Mouse (Mus musculus): Measurements from ENCODE around the gene Cbx5. TPM values are rescaled to one million over a fixed set of nuclear protein-coding genes. Genes with fewer than 3 reads are reported as not detected.

Gene Cbx5
- polyA plus RNA-seq, 2 experiments = 32.4 to 54.4 TPM

DNA sequence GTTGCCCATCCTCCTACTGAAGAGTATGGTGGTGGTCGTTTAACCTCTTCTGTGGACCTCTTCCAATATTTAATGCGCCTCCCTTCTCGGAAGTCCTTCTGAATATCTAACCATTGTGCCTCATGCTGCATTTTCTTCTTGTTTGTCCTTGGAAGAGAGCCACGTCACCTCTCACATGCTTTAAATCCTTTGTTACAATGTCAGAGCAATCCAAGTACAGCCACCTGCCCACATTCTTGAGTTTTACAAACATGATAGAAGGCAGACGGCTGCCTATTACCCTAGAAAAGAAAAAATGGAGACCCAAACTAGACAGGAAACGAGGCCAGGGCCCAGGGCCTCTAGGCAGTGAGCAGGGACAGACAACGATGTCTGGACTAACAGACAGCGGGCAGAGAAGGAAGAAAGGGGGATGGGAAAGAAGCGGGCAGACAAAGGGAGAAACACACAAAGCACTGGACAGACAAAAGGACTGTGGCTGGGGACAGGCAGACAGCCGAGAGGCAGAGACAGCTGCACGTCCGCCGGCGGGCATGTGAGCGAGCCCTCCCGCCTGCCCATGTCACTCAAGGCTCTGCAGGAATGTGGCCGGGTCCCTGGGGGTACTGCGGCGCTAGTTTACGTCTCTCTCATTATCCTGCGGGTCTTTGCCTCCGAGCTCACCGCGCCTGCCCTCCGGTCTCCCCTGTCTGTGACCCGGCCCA, 69.9 kb downstream of the Cbx5 start:
- no peak overlapping the region for H3K9ac ChIP-seq (replicated peaks)
- H3K4me3 ChIP-seq (ENCODE audit: insufficient read depth in 1 of 2, low read depth in 2 of 2, low read length in 2 of 2) = no peak overlapping the region; a peak in 1 of 4 replicates
- peaks cover 81% of the 10 kb centered on the region for H3K27me3 ChIP-seq (ENCODE audit: control insufficient read depth, insufficient read depth, low read length)
- H3K36me3 ChIP-seq (replicated peaks; ENCODE audit: control insufficient read depth, insufficient read depth, low read depth) = no peaks in the 10 kb centered on the region
- no peak for TF ChIP-seq CTCF (IDR thresholded peaks at IDR 0.05; ENCODE audit: low read depth)
- no peak for TF ChIP-seq EP300 (IDR thresholded peaks at IDR 0.05; ENCODE audit: low read depth)
- peak overlapping the region; percentile 66; the same call in 1 of the 2 replicates for H3K4me2 ChIP-seq (ENCODE audit: low read depth)
- DNase-seq (ENCODE audit: low read depth in 3 of 3, low spot score in 3 of 3) (no peak), ATAC-seq (ENCODE audit: insufficient read depth) (no peak)
- whole genome bisulfite sequencing (ENCODE audit: insufficient replicate concordance) = 3% methylated on average over 26 of the region's 26 CpGs
- no peak overlapping the region for H3K27ac ChIP-seq
- H3K4me1 ChIP-seq (replicated peaks; ENCODE audit: control insufficient read depth in 2 of 2, insufficient read depth in 2 of 2, low read length in 1 of 2) = peaks cover 0 to 5% of the 10 kb centered on the region in 2 experiments; a peak in 2 of 4 replicates
- no peaks in the 10 kb centered on the region for H3K9me3 ChIP-seq (ENCODE audit: control insufficient read depth, low read length)

DNA sequence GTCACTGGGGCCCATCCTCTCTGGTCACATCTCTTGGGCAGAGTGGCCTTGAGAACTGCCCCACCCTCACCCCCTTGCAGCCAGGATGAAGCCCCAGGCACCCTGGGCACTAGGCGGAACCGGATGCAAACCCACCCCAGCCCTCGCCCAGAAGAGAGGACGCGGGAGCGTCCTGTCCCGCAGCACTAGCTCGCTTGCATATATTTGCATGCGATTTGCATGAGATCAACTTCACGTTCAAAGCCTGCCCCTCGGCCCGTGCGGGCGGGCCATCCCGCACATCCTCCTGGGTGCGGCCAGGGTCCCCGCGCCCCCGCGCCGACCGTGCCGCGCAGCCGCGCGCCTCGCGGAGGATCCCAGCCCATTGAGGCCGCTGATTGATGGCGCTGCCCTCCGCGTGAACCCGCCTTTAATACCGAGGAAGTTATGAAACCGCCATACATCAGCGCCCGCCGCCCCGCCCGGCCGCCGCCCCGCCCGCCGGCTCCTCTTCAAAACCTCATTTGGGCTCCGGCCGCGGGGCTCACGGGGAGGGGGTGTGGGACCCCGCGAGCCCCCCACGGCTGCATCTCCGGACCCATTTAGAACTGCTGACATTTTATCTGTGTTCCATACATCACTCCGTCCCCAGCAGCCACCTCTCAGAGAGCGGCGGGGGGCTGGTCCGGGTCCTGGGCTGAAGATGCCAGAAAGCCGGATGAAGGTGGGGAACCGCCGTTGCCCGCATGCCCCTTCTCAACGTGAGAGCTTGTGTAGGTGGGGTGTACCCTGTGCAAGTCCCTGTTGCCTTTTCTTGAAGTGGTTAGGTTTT, 70.6 kb downstream of the Cbx5 start:
- no peak overlapping the region for H3K27ac ChIP-seq
- H3K4me3 ChIP-seq (ENCODE audit: insufficient read depth in 1 of 2, low read depth in 2 of 2, low read length in 2 of 2) = peak overlapping the region; percentile 31 to 49
- no peak for DNase-seq (ENCODE audit: low read depth in 3 of 3, low spot score in 3 of 3)
- peaks cover 74% of the 10 kb centered on the region for H3K27me3 ChIP-seq (ENCODE audit: control insufficient read depth, insufficient read depth, low read length)
- H3K4me1 ChIP-seq (replicated peaks; ENCODE audit: control insufficient read depth in 2 of 2, insufficient read depth in 2 of 2, low read length in 1 of 2) = peaks cover 0 to 9% of the 10 kb centered on the region in 2 experiments; a peak in 2 of 4 replicates
- ATAC-seq (ENCODE audit: insufficient read depth) = no peak
- no peaks in the 10 kb centered on the region for H3K9me3 ChIP-seq (ENCODE audit: control insufficient read depth, low read length)
- TF ChIP-seq EP300 (IDR thresholded peaks at IDR 0.05; ENCODE audit: low read depth) (no peak), CTCF (IDR thresholded peaks at IDR 0.05; ENCODE audit: low read depth) (no peak)
- 1% methylated on average over 63 of the region's 63 CpGs for WGBS (ENCODE audit: insufficient replicate concordance)
- peak overlapping the region; percentile 66 for H3K4me2 ChIP-seq (ENCODE audit: low read depth)
- H3K9ac ChIP-seq (replicated peaks) = no peak overlapping the region
- H3K36me3 ChIP-seq (replicated peaks; ENCODE audit: control insufficient read depth, insufficient read depth, low read depth) = no peaks in the 10 kb centered on the region

DNA sequence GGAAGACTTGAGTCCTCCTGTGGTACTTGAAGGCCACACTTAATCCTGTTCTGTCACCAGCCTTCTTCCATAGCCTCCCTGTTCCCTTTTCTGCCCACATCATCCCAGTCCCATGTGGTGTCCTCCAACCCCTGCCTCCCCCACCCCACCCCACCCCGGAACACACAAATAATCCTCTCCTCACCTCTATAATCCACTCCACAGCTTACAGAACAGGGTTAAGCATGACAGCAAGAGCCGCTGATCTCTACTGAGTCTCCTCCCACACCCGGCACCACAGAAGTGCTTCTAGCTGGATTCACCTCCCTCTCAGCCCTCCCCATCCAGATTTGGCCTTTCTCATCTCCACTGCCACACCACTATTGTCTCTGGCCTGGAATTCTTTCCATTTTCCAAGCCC, 71.8 kb downstream of the Cbx5 start:
- peaks cover 62% of the 10 kb centered on the region for H3K27me3 ChIP-seq (ENCODE audit: control insufficient read depth, insufficient read depth, low read length)
- DNase-seq (ENCODE audit: low read depth in 3 of 3, low spot score in 3 of 3) = no peak
- no peak for TF ChIP-seq CTCF (IDR thresholded peaks at IDR 0.05; ENCODE audit: low read depth)
- TF ChIP-seq EP300 (IDR thresholded peaks at IDR 0.05; ENCODE audit: low read depth) = no peak
- no peak overlapping the region for H3K9ac ChIP-seq (replicated peaks)
- H3K36me3 ChIP-seq (replicated peaks; ENCODE audit: control insufficient read depth, insufficient read depth, low read depth) = no peaks in the 10 kb centered on the region
- no peaks in the 10 kb centered on the region for H3K9me3 ChIP-seq (ENCODE audit: control insufficient read depth, low read length)
- no peak overlapping the region for H3K27ac ChIP-seq
- H3K4me2 ChIP-seq (ENCODE audit: low read depth) = no peak overlapping the region
- peaks cover 0 to 15% of the 10 kb centered on the region in 2 experiments; a peak in 3 of 4 replicates for H3K4me1 ChIP-seq (replicated peaks; ENCODE audit: control insufficient read depth in 2 of 2, insufficient read depth in 2 of 2, low read length in 1 of 2)
- ATAC-seq (ENCODE audit: insufficient read depth) = no peak
- no peak overlapping the region for H3K4me3 ChIP-seq (ENCODE audit: insufficient read depth in 1 of 2, low read depth in 2 of 2, low read length in 2 of 2)
- 27% methylated on average over 3 of the region's 3 CpGs for WGBS (ENCODE audit: insufficient replicate concordance)

DNA sequence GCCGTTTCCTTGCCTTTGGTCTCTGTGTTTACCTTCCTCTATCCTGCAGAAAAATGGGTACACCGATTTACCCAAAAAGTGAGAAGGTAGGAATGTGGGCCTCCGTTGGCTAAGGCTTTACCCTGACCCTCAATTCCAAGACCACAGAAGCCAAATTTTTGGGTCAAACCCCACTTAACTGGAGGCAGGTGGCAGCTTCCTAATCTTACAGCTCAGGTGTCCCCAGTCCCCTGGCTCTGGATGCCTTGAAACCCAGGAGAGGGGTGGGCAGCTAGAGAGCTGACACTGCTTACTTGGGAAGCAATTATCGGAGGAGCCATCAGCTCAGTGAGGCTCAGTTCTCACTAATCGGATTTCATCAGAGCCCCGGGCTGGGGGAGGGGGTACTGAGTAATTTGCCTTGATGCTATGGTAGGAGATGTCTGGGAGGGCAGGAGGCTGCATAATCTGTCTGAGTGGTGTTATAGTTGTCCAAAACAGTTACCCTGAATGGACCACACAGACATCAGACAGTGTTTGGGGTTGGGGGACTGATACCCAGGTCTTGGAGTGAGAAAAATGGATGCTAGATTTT, 72.5 kb downstream of the Cbx5 start, which contains the start of gene Smug1:
Gene Smug1 (minus strand): TSS at position 51 of the 574 bp plus-strand sequence.
- H3K9me3 ChIP-seq (ENCODE audit: control insufficient read depth, low read length) = no peaks in the 10 kb centered on the region
- TF ChIP-seq EP300 (IDR thresholded peaks at IDR 0.05; ENCODE audit: low read depth) = no peak
- no peak for TF ChIP-seq CTCF (IDR thresholded peaks at IDR 0.05; ENCODE audit: low read depth)
- no peak for DNase-seq (ENCODE audit: low read depth in 3 of 3, low spot score in 3 of 3)
- H3K4me1 ChIP-seq (replicated peaks; ENCODE audit: control insufficient read depth in 2 of 2, insufficient read depth in 2 of 2, low read length in 1 of 2) = peaks cover 2 to 16% of the 10 kb centered on the region in 2 experiments; a peak in 3 of 4 replicates
- no peak within 1 kb of the TSS for H3K4me3 ChIP-seq (ENCODE audit: insufficient read depth in 1 of 2, low read depth in 2 of 2, low read length in 2 of 2)
- no peak for ATAC-seq (ENCODE audit: insufficient read depth)
- WGBS (ENCODE audit: insufficient replicate concordance) = 32% methylated on average over 6 of the region's 6 CpGs
- no peaks in the 10 kb centered on the region for H3K36me3 ChIP-seq (replicated peaks; ENCODE audit: control insufficient read depth, insufficient read depth, low read depth)
- H3K27me3 ChIP-seq (ENCODE audit: control insufficient read depth, insufficient read depth, low read length) = peaks cover 55% of the 10 kb centered on the region
- H3K27ac ChIP-seq = no peak within 1 kb of the TSS
- no peak within 1 kb of the TSS for H3K9ac ChIP-seq (replicated peaks)
- H3K4me2 ChIP-seq (ENCODE audit: low read depth) = no peak within 1 kb of the TSS
